Mouse (Mus musculus): Measurements from ENCODE around the gene Olfr1446.

Gene Olfr1446

GRCm38 (mm10) chr19:12893424-12893823 lies at the start of gene Olfr1446:
Gene Olfr1446, minus strand, starts transcription at chr19:12893524.
- DNase-seq (ENCODE audit: low read depth, low spot score) = no peak

GRCm38 (mm10) chr19:12930540-12930939 lies 37.2 kb upstream of the Olfr1446 start, which contains the start of gene Olfr1449:
Gene Olfr1449, plus strand, starts transcription at chr19:12930840.
- DNase-seq (ENCODE audit: low read depth, low spot score) = no peak

- no peak for DNase-seq (ENCODE audit: low read depth, low spot score)
Observed at GRCm38 (mm10) chr19:12924319-12924718, 31.0 kb upstream of the Olfr1446 start, which contains the start of gene Olfr1448. Gene Olfr1448, minus strand, starts transcription at chr19:12924419.

GRCm38 (mm10) chr19:12903643-12904042 lies 10.3 kb upstream of the Olfr1446 start, which contains the start of gene Olfr1447:
Gene Olfr1447, minus strand, starts transcription at chr19:12903743.
- no peak for DNase-seq (ENCODE audit: low read depth, low spot score)

GRCm38 (mm10) chr19:12883555-12883954 lies 9.8 kb downstream of the Olfr1446 start, which contains the start of gene Olfr1445:
Gene Olfr1445, plus strand, starts transcription at chr19:12883855.
- no peak for DNase-seq (ENCODE audit: low read depth, low spot score)

- no peak for DNase-seq (ENCODE audit: low read depth, low spot score)
Observed at GRCm38 (mm10) chr19:12856983-12857382, 36.3 kb downstream of the Olfr1446 start, which contains the start of gene Olfr1444. Gene Olfr1444, plus strand, starts transcription at chr19:12857283.

- DNase-seq (ENCODE audit: low read depth, low spot score) = no peak
Observed at GRCm38 (mm10) chr19:12846382-12846781, 46.9 kb downstream of the Olfr1446 start, which contains the start of gene Gm5244. Gene Gm5244, plus strand, starts transcription at chr19:12846682.

GRCm38 (mm10) chr19:12838507-12838906 lies 54.8 kb downstream of the Olfr1446 start:
- DNase-seq (ENCODE audit: low read depth, low spot score) = no peak
